Mouse (Mus musculus) liver, postnatal 0 days (tissue): Measurements from ENCODE around the gene Lzic. TPM values are rescaled to one million over a fixed set of nuclear protein-coding genes. Genes with fewer than 3 reads are reported as not detected.
"Not testable (repeated sequence)": the region's sequence is repeated elsewhere in the genome, so short reads cannot be mapped to it uniquely, and the experiment has no call there.

Experiments used
- ATAC-seq: fragments of 200-750 bp; cut with Nextera tagmentation; 2 replicates; pipeline ENCODE4 v1.8.0; 2017; ENCODE audit warnings: mild to moderate bottlenecking, moderate library complexity
- DNase-seq: peaks from one replicate; pipeline ENCODE4 v3.0.0-alpha.2; 2016
- H3K27ac ChIP-seq: fragments of 300-500 bp; sonication (generic); 2 replicates; pipeline ENCODE4 v1.5.1; 2014; ENCODE audit warnings: antibody characterized with exemption, moderate library complexity, mild to moderate bottlenecking, low read depth
- H3K27me3 ChIP-seq: fragments of 300-500 bp; sonication (generic); 2 replicates; pipeline ENCODE4 v1.6.1; 2014; ENCODE audit warnings: low read length, control low read depth, mixed read lengths; ENCODE audit not compliant: insufficient read depth
- H3K36me3 ChIP-seq: fragments of 300-500 bp; sonication (generic); replicated peaks from 2 replicates; pipeline ENCODE4 v1.6.1; 2014; ENCODE audit warnings: mild to moderate bottlenecking, control low read depth, low read length, moderate library complexity, mixed read lengths; ENCODE audit not compliant: insufficient read depth
- H3K4me1 ChIP-seq: fragments of 300-500 bp; sonication (generic); 2 replicates; pipeline ENCODE4 v1.6.1; 2014; ENCODE audit warnings: antibody characterized with exemption, mild to moderate bottlenecking, control low read depth; ENCODE audit not compliant: insufficient read depth
- H3K4me2 ChIP-seq: fragments of 300-500 bp; sonication (generic); 2 replicates; pipeline ENCODE4 v1.6.1; 2014; ENCODE audit warnings: low read depth, mild to moderate bottlenecking, low read length, moderate library complexity, mixed read lengths
- H3K4me3 ChIP-seq: fragments of 300-500 bp; sonication (generic); 2 replicates; pipeline ENCODE4 v1.5.1; 2014; ENCODE audit warnings: low read depth, low read length
- H3K9ac ChIP-seq: fragments of 300-500 bp; sonication (generic); replicated peaks from 2 replicates; pipeline ENCODE4 v1.6.1; 2014; ENCODE audit warnings: mild to moderate bottlenecking, moderate library complexity
- H3K9me3 ChIP-seq: fragments of 300-500 bp; sonication (generic); 2 replicates; pipeline ENCODE4 v1.6.1; 2016; ENCODE audit warnings: mild to moderate bottlenecking, control low read depth, low read length, mixed read lengths
- CTCF ChIP-seq: sonication (generic); IDR thresholded peaks from 2 replicates; pipeline ENCODE4 v1.5.1; 2016; ENCODE audit warnings: antibody characterized with exemption, low read depth
- EP300 ChIP-seq: IDR thresholded peaks from 2 replicates; pipeline ENCODE4 v1.6.1; 2016; ENCODE audit warnings: antibody characterized with exemption, low read depth, mild to moderate bottlenecking
- WGBS: fragments of 180-500 bp; shearing (Covaris S2); extraction: QIAGEN DNeasy Blood & Tissue Kit; methylation state at CpG from one replicate; pipeline ENCODE4 v1.1.7; 2014; ENCODE audit not compliant: insufficient replicate concordance; 5-methylcytosine and 5-hydroxymethylcytosine counted together
- polyA plus RNA-seq: library from polyadenylated mRNA; unstranded; fragments of >200 nt; fragmentation: Nextera tagmentation; extraction: Ambion mirVana; gene quantifications from 2 replicates; pipeline ENCODE4 v1.2.1, GENCODE M21; 2015

The Lzic gene
- polyA plus RNA-seq, 1 experiment from 2014 or later, result 8.2 TPM

DNA sequence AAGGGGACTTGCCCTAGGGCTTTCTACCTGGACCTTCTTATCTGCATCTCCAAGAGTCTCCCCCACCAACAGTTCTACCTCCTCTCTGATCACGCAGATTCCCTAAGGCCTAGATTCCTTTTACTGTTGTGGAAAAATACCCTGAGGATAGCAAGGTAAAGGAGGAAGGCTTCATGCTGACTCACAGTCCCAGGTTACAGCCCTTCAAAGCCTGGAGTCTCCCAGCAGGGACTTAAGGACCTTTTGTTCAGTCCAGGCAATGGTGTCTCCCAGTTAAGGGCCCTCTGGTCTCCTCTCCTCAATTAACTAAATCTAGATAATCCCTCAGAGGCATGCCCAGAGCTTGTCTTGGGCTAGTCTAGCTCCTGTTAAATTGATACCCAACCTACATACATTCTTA, 38.7 kb upstream of the Lzic start:
- 0 out of 2 replicates have a peak overlapping the region, but pooled peaks have one; percentile 60 for H3K27ac ChIP-seq
- H3K9ac ChIP-seq, result no peak overlapping the region
- H3K4me2 ChIP-seq, result peak overlapping the region; percentile 72
- no peak overlapping the region for H3K4me3 ChIP-seq
- peaks cover 14% of the 10 kb centered on the region for H3K4me1 ChIP-seq
- DNase-seq (no peak), ATAC-seq (no peak)
- no peaks in the 10 kb centered on the region for H3K27me3 ChIP-seq
- no peaks in the 10 kb centered on the region for H3K9me3 ChIP-seq
- WGBS, result 52% methylated on average over 1 of the region's 1 CpGs
- no peak for TF ChIP-seq EP300
- no peak for TF ChIP-seq CTCF
- no peaks in the 10 kb centered on the region for H3K36me3 ChIP-seq

DNA sequence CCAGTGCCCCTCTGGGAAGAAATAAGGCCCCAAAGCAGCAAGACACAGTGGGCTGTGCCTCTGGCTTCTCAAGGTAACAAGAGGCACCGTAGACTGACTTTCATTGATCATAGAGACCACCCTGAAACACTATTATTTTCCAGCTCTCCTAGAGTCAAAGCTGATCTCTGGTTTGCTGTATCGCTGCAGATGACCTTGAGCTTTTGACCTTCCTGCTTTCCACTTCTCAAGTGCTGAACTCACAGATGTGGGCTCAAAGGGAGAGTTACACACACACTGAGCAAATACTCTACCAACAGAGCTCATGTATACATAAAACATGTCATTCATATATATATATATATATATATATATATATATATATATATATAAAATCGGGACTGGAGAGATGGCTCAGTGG, 34.4 kb upstream of the Lzic start:
- H3K4me1 ChIP-seq, result peaks cover 5% of the 10 kb centered on the region
- H3K27me3 ChIP-seq, result no peaks in the 10 kb centered on the region
- H3K36me3 ChIP-seq, result no peaks in the 10 kb centered on the region
- H3K27ac ChIP-seq, result no peak overlapping the region
- TF ChIP-seq EP300 (no peak), CTCF (no peak)
- H3K4me2 ChIP-seq, result no peak overlapping the region
- no peak overlapping the region for H3K4me3 ChIP-seq
- ATAC-seq, result no peak
- H3K9ac ChIP-seq, result no peak overlapping the region
- WGBS, result 75% methylated on average over 3 of the region's 3 CpGs
- no peak for DNase-seq
- H3K9me3 ChIP-seq, result no peaks in the 10 kb centered on the region

DNA sequence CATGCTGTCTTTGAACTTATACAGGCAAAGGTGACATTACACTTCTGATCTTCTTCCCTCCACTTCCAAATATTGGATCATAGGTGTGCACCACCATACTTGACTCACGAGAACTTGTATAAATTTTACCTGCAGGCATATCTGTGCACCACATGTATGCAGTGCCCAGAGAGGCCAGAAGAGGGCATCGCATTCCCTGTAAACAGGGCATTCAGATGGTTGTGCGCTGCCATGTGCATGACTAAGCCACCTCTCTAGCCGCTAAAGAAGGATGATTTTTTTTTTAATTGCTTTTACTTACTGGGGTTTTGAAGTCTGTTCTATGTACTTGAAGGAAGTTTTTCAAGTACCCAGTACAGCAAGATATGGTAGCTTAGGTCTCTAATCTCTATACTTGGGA, 31.4 kb upstream of the Lzic start:
- Histone ChIP-seq H3K4me1 (no peaks in the 10 kb centered on the region), H3K27me3 (no peaks in the 10 kb centered on the region)
- WGBS, result 75% methylated on average over 4 of the region's 4 CpGs

DNA sequence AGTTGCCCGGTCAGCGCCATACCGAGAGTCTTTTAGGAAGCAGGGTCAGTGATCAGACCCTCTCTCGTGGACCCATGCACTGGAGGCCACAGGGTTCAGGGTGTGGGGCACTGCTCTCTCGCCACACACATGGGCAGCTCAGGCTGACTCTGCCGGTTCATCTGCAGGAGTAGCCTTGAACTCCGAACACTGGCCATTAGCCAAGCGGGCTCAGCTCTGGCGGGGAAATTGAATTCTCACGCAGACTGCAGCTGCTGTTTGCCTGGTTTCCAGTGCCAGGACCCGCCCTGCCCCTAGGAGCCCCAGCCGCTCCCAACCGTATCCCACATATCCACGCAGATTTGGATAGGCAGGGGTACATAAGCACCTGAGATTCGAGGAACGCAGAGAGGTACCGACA, 30.8 kb upstream of the Lzic start:
- TF ChIP-seq CTCF (no peak), EP300 (no peak)
- no peaks in the 10 kb centered on the region for H3K9me3 ChIP-seq
- no peaks in the 10 kb centered on the region for H3K27me3 ChIP-seq
- H3K9ac ChIP-seq, result no peak overlapping the region
- H3K27ac ChIP-seq, result no peak overlapping the region
- H3K4me2 ChIP-seq, result no peak overlapping the region
- no peaks in the 10 kb centered on the region for H3K36me3 ChIP-seq
- ATAC-seq (no peak), DNase-seq (peak; percentile 24)
- WGBS, result 71% methylated on average over 17 of the region's 17 CpGs
- H3K4me1 ChIP-seq, result no peaks in the 10 kb centered on the region
- no peak overlapping the region for H3K4me3 ChIP-seq

More for the DNA sequence above, 31.4 kb upstream of the Lzic start:
- H3K4me3 ChIP-seq, result no peak overlapping the region
- no peaks in the 10 kb centered on the region for H3K36me3 ChIP-seq
- no peak overlapping the region for H3K9ac ChIP-seq
- H3K9me3 ChIP-seq, result no peaks in the 10 kb centered on the region
- no peak overlapping the region for H3K27ac ChIP-seq
- no peak overlapping the region for H3K4me2 ChIP-seq
- peak; percentile 53 for DNase-seq
- no peak for ATAC-seq
- TF ChIP-seq EP300 (no peak), CTCF (peak; percentile 62)

DNA sequence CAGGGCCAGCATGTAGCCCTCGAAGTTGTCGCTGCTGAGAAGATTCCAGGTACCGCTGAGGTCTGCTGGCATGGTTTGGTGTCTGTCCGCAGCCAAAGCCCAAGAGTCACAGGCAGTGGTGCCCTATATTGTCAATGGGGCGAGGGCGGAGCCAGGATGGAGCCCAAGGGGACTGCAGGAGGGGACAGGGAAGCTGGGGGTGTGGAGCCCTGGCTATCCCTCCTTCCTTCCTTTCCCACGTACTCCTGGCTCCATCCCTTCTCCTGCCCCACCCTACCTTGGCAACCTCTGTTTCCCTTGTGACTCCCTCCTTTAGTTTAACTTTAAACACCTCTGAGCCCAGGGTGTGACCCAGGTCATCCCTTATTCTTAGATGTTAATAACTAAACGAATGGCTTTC, 30.1 kb upstream of the Lzic start, which contains the start of gene Rbp7:
Gene Rbp7 (minus strand): TSS at position 100 of the 400 bp plus-strand sequence.
- H3K4me3 ChIP-seq, result no peak within 1 kb of the TSS
- H3K4me2 ChIP-seq, result no peak within 1 kb of the TSS
- H3K9me3 ChIP-seq, result no peaks in the 10 kb centered on the region
- TF ChIP-seq CTCF (no peak), EP300 (no peak)
- no peaks in the 10 kb centered on the region for H3K27me3 ChIP-seq
- no peak within 1 kb of the TSS for H3K9ac ChIP-seq
- H3K36me3 ChIP-seq, result no peaks in the 10 kb centered on the region
- WGBS, result 62% methylated on average over 8 of the region's 8 CpGs
- DNase-seq (no peak), ATAC-seq (no peak)
- H3K4me1 ChIP-seq, result no peaks in the 10 kb centered on the region
- H3K27ac ChIP-seq, result no peak within 1 kb of the TSS

DNA sequence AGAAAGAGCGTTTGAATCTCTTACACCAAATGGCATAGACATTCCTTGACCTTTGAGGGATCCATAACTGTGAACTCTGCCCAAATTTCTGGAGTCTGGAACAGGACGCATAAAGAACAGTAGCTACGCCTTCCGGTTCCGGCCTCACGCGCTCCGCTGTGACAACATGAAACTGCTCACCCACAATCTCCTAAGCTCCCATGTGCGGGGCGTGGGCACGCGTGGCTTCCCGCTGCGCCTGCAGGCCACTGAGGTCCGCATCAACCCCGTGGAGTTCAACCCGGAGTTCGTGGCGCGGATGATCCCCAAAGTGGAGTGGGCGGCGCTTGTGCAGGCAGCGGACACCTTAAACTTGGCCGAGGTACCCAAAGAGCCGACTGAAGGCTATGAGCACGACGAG, 27.9 kb upstream of the Lzic start:
- H3K9ac ChIP-seq, H3K36me3 ChIP-seq, H3K4me1 ChIP-seq, H3K27me3 ChIP-seq, DNase-seq, H3K4me3 ChIP-seq, H3K9me3 ChIP-seq, H3K27ac ChIP-seq, H3K4me2 ChIP-seq: not testable (repeated sequence)
- 78% methylated on average over 27 of the region's 27 CpGs for WGBS
- ATAC-seq, result 0 out of 2 replicates have a peak, but pooled peaks have one; percentile 13
